Mouse (Mus musculus) heart, adult 18-20 months (tissue): ENCODE data around the gene Tmem258. TPM values are rescaled to one million over a fixed set of nuclear protein-coding genes. Genes with fewer than 3 reads are reported as not detected.
"Not testable (repeated sequence)": the region's sequence is repeated elsewhere in the genome, so short reads cannot be mapped to it uniquely, and the experiment has no call there.

Experiments
- DNase-seq, 2 experiments: peaks; one replicate each; pipeline ENCODE4 v3.0.0; 2021 to 2022; ENCODE audit warnings: mixed read lengths in 1 of 2
- long read RNA-seq, 2 experiments: library from polyadenylated mRNA; stranded (forward); transcript quantifications; one replicate each; pipeline ENCODE4 v2.0.0; 2021
- total RNA-seq, 2 experiments: library from RNA; stranded (reverse); gene quantifications; 2 replicates each; pipeline ENCODE4 v1.2.3; 2021

The Tmem258 gene
- total RNA-seq: 100 to 1,000 TPM; 138 to 161 TPM
- long read RNA-seq, experiment 1, transcript Tmem258-201 (4 exons, 606 nt): major isoform, 548 of 560 reads
- long read RNA-seq, experiment 1, partial matches to known transcripts: 7 of 560 reads
- long read RNA-seq, experiment 1, other reads (novel, unspliced or antisense): 5 of 560 reads
- long read RNA-seq, experiment 2, transcript Tmem258-201 (4 exons, 606 nt): major isoform, 378 of 392 reads
- long read RNA-seq, experiment 2, partial matches to known transcripts: 11 of 392 reads
- long read RNA-seq, experiment 2, other reads (novel, unspliced or antisense): 3 of 392 reads

DNA sequence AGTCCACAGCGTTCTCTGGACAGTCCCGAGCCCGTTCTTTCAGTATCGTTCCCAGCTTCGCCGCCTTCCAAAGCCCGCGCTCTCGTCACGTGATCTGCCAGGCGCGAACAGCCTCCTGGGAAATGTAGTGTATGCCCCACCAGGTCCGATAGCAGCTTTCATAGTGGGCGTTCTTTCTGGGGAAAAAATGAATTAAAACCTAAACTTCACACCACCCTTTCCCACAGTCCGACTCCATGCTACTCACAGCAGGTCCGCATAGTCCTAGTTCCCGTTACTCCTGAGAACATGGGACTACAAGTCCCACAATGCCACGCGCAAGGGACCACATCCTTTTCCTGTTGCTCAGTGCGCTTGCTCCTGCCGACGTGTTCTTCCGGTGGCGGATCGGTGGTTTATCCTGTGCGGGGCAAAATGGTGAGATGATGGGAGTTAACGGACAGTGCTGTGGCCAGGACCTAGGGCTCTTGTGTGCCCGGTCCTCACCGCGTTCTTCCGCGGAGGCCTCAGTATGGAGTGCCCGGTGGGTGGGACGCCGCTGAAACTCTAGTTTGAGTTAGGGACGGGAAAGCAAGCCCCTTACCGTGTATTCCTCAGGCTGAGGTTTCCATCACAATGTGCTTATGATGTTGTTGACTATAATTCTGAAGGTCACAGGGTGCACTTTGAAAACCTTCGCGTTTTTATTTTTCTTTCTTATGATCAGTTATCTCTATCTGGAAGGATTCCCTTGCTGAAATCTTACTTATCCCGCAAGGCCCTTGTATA, at the start of gene Tmem258, which contains the start of gene Fen1:
Tmem258 (plus strand) TSS at position 167 of the 768 bp plus-strand sequence.
Fen1 (minus strand) TSS at position 322 of the 768 bp plus-strand sequence.
- peak; percentile 92 to 98 for DNase-seq

DNA sequence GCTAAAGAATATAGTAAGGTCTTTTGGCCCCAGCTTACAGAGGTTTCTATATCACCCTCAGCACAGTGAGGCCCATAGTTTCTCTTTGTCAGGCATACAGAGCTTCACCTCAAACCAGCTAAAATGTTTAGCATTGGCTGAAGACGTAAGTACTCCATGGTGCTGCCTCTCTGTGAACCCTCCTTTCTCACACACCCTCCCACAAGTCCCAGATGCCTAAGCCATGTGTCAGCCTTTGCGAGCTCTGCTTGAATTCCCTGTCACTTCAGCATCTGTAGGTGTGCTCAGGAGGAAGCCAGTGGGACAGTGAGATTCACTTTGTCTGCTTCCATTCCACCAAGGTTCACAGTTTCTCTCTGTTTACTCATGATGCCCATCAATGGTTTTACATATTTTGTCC, 46.1 kb upstream of the Tmem258 start:
- DNase-seq: no peak

- DNase-seq: no peak
Observed at GRCm38 (mm10) chr19:10163896-10164295, 39.9 kb upstream of the Tmem258 start.

GRCm38 (mm10) chr19:10165928-10166327, 37.9 kb upstream of the Tmem258 start:
- DNase-seq: not testable (repeated sequence)

- DNase-seq: no peak
Observed at GRCm38 (mm10) chr19:10167112-10167511, 36.7 kb upstream of the Tmem258 start.

- no peak for DNase-seq
Observed at GRCm38 (mm10) chr19:10167951-10168350, 35.9 kb upstream of the Tmem258 start.

DNA sequence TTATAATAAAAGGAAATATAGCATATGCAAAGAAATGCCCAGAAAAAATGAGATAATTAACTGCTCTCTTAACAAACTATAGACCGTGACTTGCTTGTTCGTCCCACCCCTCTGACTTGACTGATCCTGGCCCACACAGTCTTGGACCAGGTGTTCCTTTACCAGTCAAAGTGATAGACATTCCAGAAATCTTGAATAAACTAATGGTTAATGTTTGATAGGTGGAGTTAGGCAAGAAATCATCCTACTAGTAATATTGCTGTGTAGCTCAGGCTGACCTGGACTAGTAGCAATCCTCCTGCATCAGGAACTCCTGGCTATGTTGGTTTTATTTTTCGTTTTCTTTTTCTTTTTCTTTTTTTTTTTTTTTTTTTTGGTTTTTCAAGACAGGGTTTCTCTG, 35.4 kb upstream of the Tmem258 start:
- DNase-seq: no peak

GRCm38 (mm10) chr19:10169179-10169578, 34.6 kb upstream of the Tmem258 start:
- DNase-seq: no peak

DNA sequence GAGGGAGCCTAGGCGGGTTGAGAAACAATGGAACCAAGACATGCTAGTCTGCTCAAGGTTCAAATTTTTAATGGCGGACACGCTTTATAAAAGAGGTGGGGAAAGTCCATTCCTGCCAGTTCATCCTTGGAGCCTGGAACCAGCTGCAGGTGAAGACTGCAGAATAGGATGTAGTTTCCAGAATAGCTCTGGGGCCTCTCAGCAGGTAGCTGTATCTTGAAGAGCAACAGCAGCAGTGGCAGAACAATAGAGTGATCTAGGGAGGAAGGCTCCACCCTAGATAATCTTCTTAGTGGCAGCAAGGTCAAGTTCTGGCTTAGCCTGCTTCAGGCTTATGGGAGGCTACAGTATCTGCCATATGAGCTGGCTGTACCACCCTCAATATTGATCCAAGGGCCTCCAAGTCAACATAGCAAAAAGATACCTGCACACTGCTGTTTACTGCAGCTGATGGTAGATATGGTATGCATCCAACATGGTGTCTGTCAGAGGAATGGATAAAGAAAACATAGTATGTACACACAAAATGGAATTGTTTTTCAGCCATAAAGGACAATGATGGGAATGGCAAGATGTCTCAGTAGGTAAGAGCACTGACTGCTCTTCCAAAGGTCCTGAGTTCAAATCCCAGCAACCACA, 34.0 kb upstream of the Tmem258 start:
- not testable (repeated sequence) for DNase-seq

DNA sequence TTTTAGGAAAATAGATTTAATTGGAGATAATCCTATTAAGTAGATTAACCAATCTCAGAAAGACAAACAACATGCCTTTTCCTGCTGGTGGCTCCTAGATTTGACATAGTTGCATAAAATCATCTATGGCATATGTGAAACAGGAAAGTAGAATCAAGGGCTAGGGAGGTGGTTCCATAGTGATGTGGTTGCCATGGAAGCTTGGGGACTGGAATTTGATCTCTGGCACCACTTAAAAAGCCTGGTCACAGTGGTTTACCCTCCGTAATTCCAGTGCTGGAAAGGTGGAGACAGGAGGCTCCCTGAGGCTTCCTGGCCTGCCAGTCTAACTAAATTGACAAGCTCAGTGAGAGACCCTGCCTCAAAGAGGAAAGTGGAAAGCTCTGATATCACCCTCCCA, 33.3 kb upstream of the Tmem258 start:
- DNase-seq: no peak

GRCm38 (mm10) chr19:10171359-10171758, 32.5 kb upstream of the Tmem258 start:
- no peak for DNase-seq

- DNase-seq: no peak
Observed at GRCm38 (mm10) chr19:10171846-10172245, 32.0 kb upstream of the Tmem258 start.

DNA sequence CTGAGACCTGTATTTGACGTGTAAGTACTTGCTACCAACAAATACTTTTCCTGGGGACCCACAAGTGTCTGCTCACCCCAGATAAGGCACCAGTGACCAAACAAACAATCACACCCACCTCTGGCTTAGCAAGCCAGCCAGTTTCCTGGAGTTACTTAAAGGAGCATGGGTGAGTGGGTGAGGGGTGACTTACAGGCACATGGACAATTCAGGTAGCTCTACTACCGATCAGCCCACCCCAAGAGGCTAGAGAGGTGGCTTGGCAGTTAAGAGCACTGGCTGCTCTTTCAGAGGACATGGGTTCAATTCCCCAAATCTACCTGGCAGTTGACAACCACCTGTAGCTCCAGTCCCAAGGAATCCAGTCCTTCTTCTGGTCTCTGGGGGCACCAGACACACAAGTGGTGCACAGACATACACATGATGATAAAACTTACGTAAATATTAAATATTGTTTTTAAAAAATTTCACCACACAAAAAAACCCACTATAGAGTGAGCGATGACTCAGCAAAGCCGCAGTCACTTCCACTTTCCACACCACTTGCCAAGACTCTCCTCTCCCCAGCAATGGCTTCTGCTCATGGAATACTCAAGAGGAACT, 30.6 kb upstream of the Tmem258 start:
- DNase-seq: no peak

- DNase-seq: no peak
Observed at GRCm38 (mm10) chr19:10173844-10174539, 29.8 kb upstream of the Tmem258 start.

DNA sequence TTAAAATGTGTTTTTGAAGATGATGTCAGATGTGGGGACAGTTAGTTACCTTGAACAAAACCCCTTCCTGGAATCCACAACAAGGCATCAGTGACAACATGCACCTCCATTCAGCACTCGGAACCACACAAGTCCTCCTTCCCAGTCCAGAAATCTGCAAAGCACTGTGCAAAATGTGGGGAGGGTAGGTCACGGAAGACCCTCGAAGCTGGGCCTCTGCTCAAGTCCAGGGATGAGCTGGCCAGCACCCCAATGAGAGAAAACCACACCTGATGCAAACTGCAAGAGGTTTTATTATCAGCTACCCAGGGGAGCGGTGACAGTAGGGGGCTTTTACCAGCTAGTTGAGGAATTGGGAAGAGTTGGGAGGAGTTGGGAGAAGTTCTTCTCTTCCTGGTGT, 28.9 kb upstream of the Tmem258 start:
- no peak for DNase-seq

GRCm38 (mm10) chr19:10176477-10176876, 27.3 kb upstream of the Tmem258 start:
- no peak for DNase-seq

DNA sequence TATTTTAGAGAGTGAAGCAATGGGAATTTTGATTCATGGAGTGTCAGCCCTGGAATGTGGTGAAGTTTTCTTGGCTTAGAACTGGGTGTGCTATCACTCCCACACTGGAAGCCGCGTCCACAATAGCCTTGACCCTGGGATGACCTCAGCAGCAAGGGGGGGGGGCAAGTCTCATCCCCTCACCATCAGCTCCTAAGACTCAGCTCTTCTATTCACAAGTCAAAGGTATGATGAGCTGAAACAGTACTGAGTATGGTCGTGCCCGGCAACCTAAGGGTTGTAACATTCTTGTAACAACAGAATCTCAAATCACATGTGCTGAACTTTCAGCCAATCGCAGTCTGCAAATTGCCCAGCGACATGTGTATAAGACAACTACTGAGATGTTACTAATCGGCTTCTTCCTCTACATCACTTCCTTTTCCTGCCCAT, 26.9 kb upstream of the Tmem258 start:
- no peak for DNase-seq

GRCm38 (mm10) chr19:10181225-10181624, 22.6 kb upstream of the Tmem258 start:
- DNase-seq: peak; percentile 35 to 38

- DNase-seq: no peak
Observed at GRCm38 (mm10) chr19:10182142-10182541, 21.7 kb upstream of the Tmem258 start.

- peak; percentile 93 to 96 for DNase-seq
Observed at GRCm38 (mm10) chr19:10182670-10183298, 21.0 kb upstream of the Tmem258 start, which contains the start of gene Fads1. Gene Fads1, plus strand, starts transcription at chr19:10182888.

- peak; percentile 80 for DNase-seq
Observed at GRCm38 (mm10) chr19:10183299-10183983, 20.4 kb upstream of the Tmem258 start.
